Mouse (Mus musculus) lung, postnatal 0 days (tissue): ENCODE results near the gene Skiv2l. TPM values are rescaled to one million over a fixed set of nuclear protein-coding genes. Genes with fewer than 3 reads are reported as not detected.

ENCODE experiments used
- ATAC-seq: fragments of 200-750 bp; cut with Nextera tagmentation; 2 replicates; pipeline ENCODE4 v1.8.0; 2017; ENCODE audit warnings: moderate library complexity
- DNase-seq: peaks from one replicate; pipeline ENCODE4 v3.0.0-alpha.2; 2016; ENCODE audit warnings: low spot score
- H3K27ac ChIP-seq: fragments of 300-500 bp; sonication (generic); 2 replicates; pipeline ENCODE4 v1.5.1; 2014; ENCODE audit warnings: antibody characterized with exemption, mild to moderate bottlenecking, low read length, mixed read lengths
- H3K27me3 ChIP-seq: fragments of 300-500 bp; sonication (generic); replicated peaks from 2 replicates; pipeline ENCODE4 v1.6.1; 2014; ENCODE audit warnings: low read length, mixed read lengths; ENCODE audit not compliant: insufficient read depth
- H3K36me3 ChIP-seq: fragments of 300-500 bp; sonication (generic); 2 replicates; pipeline ENCODE4 v1.6.1; 2014; ENCODE audit warnings: low read length, mixed read lengths; ENCODE audit not compliant: insufficient read depth
- H3K4me1 ChIP-seq: fragments of 300-500 bp; sonication (generic); 2 replicates; pipeline ENCODE4 v1.6.1; 2014; ENCODE audit warnings: antibody characterized with exemption, low read depth, low read length, mixed read lengths; ENCODE audit not compliant: insufficient read depth
- H3K4me2 ChIP-seq: fragments of 300-500 bp; sonication (generic); replicated peaks from 2 replicates; pipeline ENCODE4 v1.6.1; 2014; ENCODE audit warnings: low read depth, mild to moderate bottlenecking, low read length, moderate library complexity, mixed read lengths
- H3K4me3 ChIP-seq: fragments of 300-500 bp; sonication (generic); 2 replicates; pipeline ENCODE4 v1.5.1; 2014; ENCODE audit warnings: low read depth, low read length
- H3K9ac ChIP-seq: fragments of 300-500 bp; sonication (generic); replicated peaks from 2 replicates; pipeline ENCODE4 v1.6.1; 2014; ENCODE audit warnings: low read depth, mild to moderate bottlenecking
- H3K9me3 ChIP-seq: fragments of 300-500 bp; sonication (generic); 2 replicates; pipeline ENCODE4 v1.6.1; 2016; ENCODE audit warnings: low read length, mixed read lengths
- CTCF ChIP-seq: IDR thresholded peaks from 2 replicates; pipeline ENCODE4 v1.5.1; 2016; ENCODE audit warnings: antibody characterized with exemption, mild to moderate bottlenecking
- EP300 ChIP-seq: IDR thresholded peaks from 2 replicates; pipeline ENCODE4 v1.6.1; 2016; ENCODE audit warnings: antibody characterized with exemption, mild to moderate bottlenecking, control low read depth
- WGBS: fragments of 180-500 bp; shearing (Covaris S2); extraction: QIAGEN DNeasy Blood & Tissue Kit; methylation state at CpG from one replicate; pipeline ENCODE4 v1.1.7; 2014; 5-methylcytosine and 5-hydroxymethylcytosine counted together
- polyA plus RNA-seq: library from polyadenylated mRNA; unstranded; fragments of >200 nt; fragmentation: Nextera tagmentation; extraction: Ambion mirVana; gene quantifications from 2 replicates; pipeline ENCODE4 v1.2.1, GENCODE M21; 2015

The Skiv2l gene
- polyA plus RNA-seq, 1 experiment from 2014 or later: 30.6 TPM

DNA sequence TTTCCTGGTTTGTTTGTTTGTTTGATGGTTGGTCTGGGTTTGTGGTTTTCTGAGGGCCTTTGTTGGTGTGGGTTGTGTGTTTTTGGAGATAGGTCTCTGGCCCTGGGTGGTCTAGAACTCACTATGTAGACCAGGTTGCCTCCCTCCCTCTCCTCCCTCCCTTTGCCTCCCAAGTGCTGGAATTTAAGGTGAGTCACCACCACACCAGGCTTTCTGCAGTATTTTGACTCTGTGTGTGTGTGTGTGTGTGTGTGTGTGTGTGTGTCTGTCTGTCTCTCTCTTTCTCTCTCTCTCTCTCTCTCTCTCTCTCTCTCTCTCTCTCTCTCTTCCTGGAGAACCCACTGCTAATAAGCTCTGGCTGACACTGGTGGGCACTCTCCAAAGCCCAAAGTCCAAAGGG, 31.2 kb upstream of the Skiv2l start:
- peak overlapping the region; percentile 36 for H3K4me2 ChIP-seq
- ATAC-seq (no peak), DNase-seq (no peak)
- H3K9ac ChIP-seq: no peak overlapping the region
- H3K4me3 ChIP-seq: no peak overlapping the region
- H3K36me3 ChIP-seq: no peaks in the 10 kb centered on the region
- no peaks in the 10 kb centered on the region for H3K4me1 ChIP-seq
- TF ChIP-seq CTCF: no peak
- no peak for TF ChIP-seq EP300
- H3K27ac ChIP-seq: no peak overlapping the region
- no peaks in the 10 kb centered on the region for H3K27me3 ChIP-seq
- no peaks in the 10 kb centered on the region for H3K9me3 ChIP-seq

- no peaks in the 10 kb centered on the region for H3K4me1 ChIP-seq
- TF ChIP-seq EP300: no peak
- no peak for TF ChIP-seq CTCF
- DNase-seq (no peak), ATAC-seq (no peak)
- 51% methylated on average over 11 of the region's 11 CpGs for WGBS
- H3K4me3 ChIP-seq: no peak within 1 kb of the TSS
- no peaks in the 10 kb centered on the region for H3K36me3 ChIP-seq
- no peaks in the 10 kb centered on the region for H3K9me3 ChIP-seq
- no peak within 1 kb of the TSS for H3K9ac ChIP-seq
- H3K27ac ChIP-seq: no peak within 1 kb of the TSS
- H3K4me2 ChIP-seq: no peak within 1 kb of the TSS
- H3K27me3 ChIP-seq: no peaks in the 10 kb centered on the region
Measured at GRCm38 (mm10) chr17:34879336-34879879, 29.4 kb upstream of the Skiv2l start, which contains the start of gene Zbtb12. Gene Zbtb12, plus strand, starts transcription at chr17:34879483.

DNA sequence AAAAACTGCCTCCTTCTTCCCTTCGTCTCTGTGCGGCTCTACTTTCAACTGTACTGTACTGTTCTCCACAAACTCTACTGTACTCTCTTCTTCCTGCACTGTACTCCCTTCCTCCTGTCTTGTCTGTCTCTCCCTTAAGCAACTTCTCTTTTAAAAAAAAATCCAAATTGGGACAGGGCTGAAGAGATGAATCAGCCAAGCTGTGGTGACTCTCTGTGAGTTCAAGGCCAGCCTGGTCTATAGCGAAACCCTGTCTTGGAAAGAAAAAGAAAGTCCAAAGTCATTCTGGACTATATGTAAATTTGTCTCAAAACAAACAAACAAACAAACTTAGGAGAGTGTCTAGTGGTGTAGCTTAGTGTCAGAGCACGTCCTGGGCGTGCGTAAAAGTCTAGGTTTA, 24.3 kb upstream of the Skiv2l start:
- H3K4me1 ChIP-seq: no peaks in the 10 kb centered on the region
- no peak overlapping the region for H3K4me3 ChIP-seq
- no peak for DNase-seq
- H3K36me3 ChIP-seq: no peaks in the 10 kb centered on the region
- H3K27me3 ChIP-seq: no peaks in the 10 kb centered on the region
- no peak overlapping the region for H3K27ac ChIP-seq
- TF ChIP-seq EP300 (no peak), CTCF (no peak)
- 87% methylated on average over 6 of the region's 6 CpGs for WGBS
- H3K9ac ChIP-seq: no peak overlapping the region
- ATAC-seq: no peak
- no peaks in the 10 kb centered on the region for H3K9me3 ChIP-seq
- no peak overlapping the region for H3K4me2 ChIP-seq

GRCm38 (mm10) chr17:34865981-34866380, 16.0 kb upstream of the Skiv2l start:
- TF ChIP-seq CTCF: no peak
- no peak for TF ChIP-seq EP300
- no peak for ATAC-seq
- no peaks in the 10 kb centered on the region for H3K9me3 ChIP-seq
- no peak overlapping the region for H3K27ac ChIP-seq
- WGBS: 47% methylated on average over 7 of the region's 7 CpGs
- H3K9ac ChIP-seq: no peak overlapping the region
- no peak overlapping the region for H3K4me3 ChIP-seq
- no peaks in the 10 kb centered on the region for H3K27me3 ChIP-seq
- no peaks in the 10 kb centered on the region for H3K4me1 ChIP-seq
- no peak overlapping the region for H3K4me2 ChIP-seq
- H3K36me3 ChIP-seq: no peaks in the 10 kb centered on the region
- no peak for DNase-seq

DNA sequence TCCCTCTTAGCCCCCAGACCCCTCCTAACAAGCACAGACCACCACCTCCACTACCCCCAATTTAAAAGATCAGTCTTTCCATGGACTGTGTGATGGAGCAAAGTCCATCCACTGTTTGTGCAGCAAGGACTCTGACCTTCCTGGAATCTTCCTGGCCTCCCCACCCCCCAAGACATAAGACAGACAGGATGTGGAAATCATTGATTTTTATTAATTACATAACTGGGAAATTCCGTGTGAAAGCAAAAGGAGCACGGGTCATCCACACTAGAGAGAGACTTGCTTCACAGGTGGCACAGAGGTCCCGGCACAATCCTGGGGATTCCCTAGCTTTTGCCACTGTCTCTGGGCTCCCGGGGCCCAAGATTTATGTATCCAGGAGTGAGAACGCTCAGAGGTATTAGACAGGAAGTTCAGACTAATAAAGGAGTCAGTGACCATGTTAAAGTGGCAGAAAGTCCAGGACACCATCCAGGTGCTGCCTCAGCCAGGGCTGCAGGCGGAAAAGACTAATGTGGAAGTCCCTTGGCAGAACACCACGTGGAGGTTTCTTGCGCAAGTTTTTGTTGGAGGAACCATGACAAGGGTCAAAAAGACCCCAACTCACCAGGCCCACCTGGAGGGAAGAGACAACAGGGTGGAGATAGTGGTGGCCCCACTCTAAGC, 12.5 kb upstream of the Skiv2l start, which contains the start of gene Cfb:
Gene Cfb, minus strand, starts transcription at position 103 of the 666 bp plus-strand sequence.
- Histone ChIP-seq H3K9me3 (no peaks in the 10 kb centered on the region), H3K4me2 (no peak within 1 kb of the TSS), H3K27me3 (no peaks in the 10 kb centered on the region), H3K9ac (no peak within 1 kb of the TSS), H3K36me3 (no peaks in the 10 kb centered on the region), H3K27ac (no peak within 1 kb of the TSS), H3K4me3 (no peak within 1 kb of the TSS), H3K4me1 (no peaks in the 10 kb centered on the region)
- TF ChIP-seq CTCF (no peak), EP300 (no peak)
- ATAC-seq (no peak), DNase-seq (no peak)
- 47% methylated on average over 8 of the region's 8 CpGs for WGBS

DNA sequence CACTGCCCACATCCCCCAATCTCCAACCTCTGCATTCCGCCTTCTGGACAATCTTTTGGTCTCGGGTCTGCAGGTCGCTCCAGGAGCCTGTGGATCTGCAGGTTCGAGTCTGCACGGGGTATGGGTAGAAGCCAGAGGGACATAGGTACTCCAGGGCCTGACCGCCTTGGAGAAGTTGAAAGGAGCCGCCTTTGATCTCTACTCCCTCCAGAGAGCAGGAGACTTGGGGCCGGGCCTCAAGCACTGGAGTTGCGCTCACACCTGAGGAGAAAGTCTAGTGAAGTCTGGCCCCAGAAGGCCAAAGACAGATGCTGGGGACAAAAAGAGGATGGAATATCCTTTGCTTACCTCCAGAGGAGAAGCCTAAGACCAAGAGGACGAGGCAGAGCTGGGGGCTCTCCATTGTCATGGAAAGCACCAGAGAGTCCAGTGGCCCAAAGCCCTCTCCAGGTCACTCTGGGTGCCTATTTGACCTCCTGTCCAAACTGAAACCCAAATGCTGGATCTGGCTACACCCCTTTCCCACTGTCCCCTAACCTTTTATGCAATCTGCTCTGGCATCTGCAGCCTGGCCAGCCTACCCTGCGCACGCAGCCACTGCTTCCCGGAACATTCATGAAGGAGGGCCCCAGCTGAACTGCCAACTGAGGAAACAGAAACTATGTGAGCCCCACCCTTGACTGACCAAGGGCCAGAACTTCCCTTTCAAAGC, 11.8 kb upstream of the Skiv2l start:
- TF ChIP-seq EP300 (no peak), CTCF (no peak)
- H3K9me3 ChIP-seq: no peaks in the 10 kb centered on the region
- DNase-seq (no peak), ATAC-seq (no peak; the same call in 1 of the 2 replicates)
- H3K4me2 ChIP-seq: no peak overlapping the region
- 59% methylated on average over 13 of the region's 13 CpGs for WGBS
- no peaks in the 10 kb centered on the region for H3K4me1 ChIP-seq
- no peak overlapping the region for H3K4me3 ChIP-seq
- H3K27ac ChIP-seq: no peak overlapping the region
- H3K36me3 ChIP-seq: no peaks in the 10 kb centered on the region
- H3K27me3 ChIP-seq: no peaks in the 10 kb centered on the region
- H3K9ac ChIP-seq: no peak overlapping the region
